Mouse (Mus musculus): ENCODE results near the gene Ppp1r12c.

Gene Ppp1r12c

DNA sequence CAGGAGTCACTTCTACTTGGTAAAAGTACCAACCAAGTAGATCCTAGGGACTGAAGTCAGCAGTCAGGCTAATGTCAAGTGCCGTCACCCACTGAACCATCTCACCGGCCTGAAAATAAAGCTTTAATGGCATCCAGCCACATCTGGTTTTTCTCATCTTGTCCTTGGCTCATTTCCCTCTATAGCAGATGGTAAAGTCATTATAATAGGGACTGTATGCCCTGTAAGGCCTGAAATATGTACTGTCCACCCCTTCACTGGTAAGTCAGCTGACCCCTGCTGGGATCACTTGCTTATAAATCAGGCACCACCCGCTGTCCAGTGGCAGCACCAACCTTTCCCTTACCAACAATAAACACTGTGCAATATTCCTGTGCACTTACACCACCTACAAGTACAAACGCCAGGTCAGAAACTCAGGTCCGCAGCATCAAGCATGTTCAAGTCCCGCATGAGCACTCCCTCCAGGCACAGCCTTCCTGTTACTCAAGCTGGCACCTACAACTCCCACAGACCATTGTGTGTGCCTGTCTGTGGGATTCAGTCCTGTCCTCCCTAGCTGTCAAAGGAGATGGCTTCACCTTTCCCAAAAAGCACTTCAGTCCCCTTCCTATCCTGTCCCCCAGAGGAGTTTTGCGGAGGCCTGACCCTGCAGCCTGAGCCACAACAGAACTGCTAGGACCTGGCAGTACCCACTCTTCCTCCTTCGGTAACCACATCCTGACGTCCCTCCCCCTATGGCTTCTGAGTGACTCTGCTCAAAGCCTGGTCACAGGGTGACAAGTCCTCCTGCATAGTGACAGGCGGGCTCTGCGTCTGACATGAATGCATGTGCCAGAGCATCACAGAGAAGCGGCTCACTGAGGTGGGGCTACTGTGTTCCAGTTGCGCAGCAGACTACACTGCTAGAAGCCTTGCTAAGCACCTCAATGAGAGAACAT is 8.9 kb downstream of the Ppp1r12c start:
- no peak for DNase-seq (ENCODE audit: low spot score in 2 of 2)

DNA sequence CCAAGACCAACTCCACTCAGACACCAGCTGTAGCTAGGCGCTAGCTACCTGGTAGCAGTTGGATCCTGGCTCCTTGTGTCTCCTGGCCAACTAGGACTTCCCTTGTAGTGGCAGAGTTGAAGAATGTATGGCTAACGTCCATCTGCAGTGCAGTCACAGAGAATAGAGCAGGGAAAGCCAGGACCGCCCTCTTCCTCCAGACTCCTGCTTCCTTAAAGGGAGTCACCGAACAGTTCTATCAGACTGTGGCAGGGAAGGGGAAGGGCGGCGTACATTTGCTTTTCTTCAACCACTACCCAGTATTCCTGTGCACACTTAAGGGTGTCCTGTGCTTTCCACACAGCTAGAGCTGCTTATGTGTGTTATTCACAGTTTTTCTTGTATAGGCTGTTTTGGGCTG is 10.2 kb downstream of the Ppp1r12c start:
- DNase-seq (ENCODE audit: low spot score in 2 of 2) = no peak

DNA sequence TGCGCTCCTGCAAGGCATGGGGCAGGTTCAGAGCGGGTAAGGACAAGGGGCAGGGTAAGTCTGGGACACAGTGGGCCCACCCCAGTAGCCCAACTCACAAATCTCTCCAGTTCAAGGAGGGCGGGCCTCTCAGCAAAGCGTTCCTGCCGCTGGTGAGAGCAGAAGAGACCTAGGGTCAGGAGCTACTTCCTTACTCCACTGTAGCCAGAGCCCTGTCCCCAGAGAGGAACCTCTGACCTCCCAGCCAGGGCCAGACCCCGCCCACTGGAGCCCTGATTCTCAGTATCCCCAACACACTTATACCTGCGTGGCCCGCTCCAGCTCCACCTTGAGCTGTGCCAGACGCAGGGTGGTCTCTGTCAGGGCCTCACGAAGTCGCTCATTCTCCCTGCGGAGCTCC is 19.2 kb downstream of the Ppp1r12c start:
- no peak for DNase-seq (ENCODE audit: low spot score in 2 of 2)

DNA sequence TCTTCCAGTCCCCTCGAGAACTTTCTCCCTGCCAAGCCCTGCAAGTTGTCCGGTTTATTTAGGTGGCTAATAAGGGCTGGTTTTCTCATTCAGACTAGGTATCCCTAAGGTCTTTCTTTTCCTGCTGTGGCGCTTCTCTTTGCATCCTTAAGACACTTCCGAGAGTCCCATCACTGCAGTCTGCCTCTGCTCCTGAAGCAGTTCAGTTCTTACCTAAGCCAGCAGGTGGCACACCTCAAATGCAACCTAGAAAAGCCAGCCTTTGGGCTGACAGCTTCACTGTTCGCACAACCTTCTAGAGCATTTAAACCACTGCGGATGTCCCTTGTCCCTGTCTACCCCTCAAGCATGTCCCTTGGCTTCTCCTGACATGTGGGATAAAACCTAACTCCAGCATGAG is 21.8 kb downstream of the Ppp1r12c start:
- no peak for DNase-seq (ENCODE audit: low spot score in 2 of 2)

DNA sequence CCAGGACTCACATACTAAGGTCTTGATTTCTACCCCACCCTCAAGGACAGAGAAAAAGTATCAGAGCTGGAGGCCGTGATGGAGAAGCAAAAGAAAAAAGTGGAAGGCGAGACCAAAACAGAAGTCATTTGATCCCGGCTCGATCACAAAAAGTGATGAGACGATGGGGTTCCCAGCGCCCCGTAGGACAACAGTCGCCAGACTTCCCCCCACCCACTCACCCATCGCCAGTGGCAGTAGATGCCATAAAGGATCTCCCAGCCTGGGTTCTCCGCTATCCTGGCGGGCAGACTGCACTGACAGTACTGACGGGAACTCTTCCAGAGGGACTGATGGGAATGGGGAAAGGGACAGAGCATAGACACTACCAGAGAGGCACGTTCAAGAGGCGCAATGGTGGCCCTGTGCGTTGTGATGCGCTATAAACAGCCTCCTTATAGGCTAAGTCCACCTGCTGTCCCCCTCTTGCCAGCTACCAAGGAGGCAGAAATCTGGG is 22.6 kb downstream of the Ppp1r12c start:
- DNase-seq (ENCODE audit: low spot score in 2 of 2) = no peak

DNA sequence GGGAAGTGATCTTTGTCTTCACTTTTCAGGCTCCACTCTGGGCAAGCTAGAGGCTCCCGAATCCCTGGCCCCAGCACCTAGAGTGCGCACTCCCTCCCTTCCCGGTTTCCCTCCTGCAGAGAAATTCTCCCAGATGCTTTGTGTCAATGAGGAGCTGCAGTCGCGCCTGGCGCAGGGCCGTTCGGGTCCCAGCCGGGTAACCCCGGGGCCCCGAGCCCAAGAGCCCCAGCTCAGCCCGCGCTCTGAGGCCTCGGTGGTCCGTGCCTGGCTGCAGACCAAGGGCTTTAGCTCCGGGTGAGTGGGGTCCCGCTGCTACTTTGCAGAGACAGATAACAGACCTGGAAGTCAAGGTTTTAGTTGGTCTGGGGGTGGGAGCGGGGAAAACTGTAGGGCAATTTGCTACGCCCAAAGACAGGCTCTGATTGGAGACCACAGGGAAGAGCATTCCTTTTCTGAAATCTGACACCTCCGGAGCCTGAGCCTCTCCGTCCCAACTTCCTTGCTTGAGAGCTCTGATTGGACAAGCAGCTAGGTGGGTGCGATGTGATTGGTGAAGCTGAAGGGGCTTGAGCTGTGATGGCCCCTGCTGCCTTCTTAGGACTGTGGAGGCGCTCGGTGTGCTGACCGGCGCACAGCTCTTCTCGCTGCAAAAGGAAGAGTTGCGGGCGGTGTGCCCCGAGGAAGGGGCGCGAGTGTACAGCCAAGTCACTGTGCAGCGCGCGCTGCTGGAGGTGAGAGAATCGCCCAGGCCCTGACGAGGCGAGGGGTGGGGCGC is 23.3 kb downstream of the Ppp1r12c start:
- peak in 1 of 2 experiments; percentile 69 for DNase-seq (ENCODE audit: low spot score in 2 of 2)

DNA sequence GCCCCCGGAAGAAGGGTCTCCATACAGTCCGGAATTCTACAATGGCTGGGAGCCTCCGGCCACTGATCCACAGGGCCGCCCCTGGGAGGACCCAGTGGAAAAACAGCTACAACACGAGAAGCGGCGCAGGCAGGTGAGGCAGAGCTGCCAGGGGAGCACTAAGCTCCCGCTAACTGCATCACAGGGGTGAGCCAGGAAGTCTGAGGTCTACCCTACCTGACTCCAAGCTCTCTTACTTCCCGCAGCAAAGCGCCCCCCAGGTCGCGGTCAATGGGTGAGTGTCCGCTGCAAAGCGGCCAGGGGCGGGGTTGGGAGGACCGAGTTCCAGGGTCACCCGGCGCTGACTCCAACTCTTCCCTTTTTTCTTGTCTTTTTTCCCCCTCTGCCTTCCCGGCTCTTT is 27.5 kb downstream of the Ppp1r12c start:
- no peak for DNase-seq (ENCODE audit: low spot score in 2 of 2)

DNA sequence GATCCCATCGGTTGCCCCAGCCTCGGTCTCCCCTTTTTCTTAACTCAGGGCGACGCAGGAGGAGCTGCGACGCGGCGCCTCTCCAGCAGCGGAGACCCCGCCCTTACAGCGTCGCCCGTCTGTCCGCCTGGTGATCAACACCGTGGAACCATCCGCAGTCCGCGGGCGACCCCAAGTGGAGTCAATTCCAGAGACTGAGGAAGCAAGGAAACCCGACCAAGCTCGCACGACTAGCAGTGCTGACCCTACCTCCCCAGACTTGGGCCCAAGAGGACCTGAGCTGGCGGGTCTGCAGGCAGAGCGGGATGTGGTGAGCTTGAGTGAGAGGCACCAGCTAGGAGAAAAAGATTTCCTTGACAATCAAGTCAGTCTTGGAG is 30.3 kb downstream of the Ppp1r12c start:
- DNase-seq (ENCODE audit: low spot score in 2 of 2) = peak; percentile 82

DNA sequence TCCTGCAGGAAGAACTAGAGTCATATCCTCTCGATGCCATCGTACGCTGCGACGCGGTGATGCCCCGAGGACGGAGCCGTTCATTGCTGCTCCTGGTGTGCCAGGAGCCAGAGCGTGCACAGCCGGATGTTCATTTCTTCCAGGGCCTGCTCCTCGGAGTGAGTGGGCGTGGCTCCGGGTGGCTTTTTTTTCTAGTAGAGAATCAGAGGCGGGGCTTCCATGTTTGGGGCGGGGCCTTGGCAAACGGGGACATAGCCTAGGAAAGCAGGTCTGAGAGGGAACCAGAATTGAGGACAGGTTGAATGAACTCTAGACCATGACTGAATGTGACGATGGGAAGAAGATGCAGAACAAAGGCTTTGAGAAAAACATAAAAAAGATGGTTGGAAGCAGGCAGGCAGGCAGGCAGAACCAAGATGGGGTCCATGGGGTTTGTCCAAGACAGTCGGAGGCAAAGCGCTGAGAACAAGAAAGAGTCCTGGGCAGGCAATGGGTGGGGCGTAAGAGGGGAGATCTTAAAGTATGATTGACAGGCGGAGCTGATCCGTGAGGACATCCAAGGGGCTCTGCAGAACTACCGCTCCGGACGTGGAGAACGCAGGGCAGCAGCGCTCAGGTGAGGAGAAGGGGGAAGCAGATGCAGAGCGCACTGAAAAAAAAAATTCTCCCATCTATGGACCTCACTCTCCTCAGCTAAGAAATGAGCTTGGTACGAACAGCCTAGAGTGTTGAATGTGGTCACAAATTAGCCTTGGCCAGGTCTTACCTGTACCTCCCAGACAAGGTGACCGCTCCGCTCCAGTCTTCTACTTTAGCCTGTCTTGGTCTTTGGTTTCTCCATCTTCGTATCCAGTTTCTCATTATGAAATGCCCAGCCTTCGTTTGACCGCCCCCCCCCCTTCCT is 31.0 kb downstream of the Ppp1r12c start:
- peak in 1 of 2 experiments; percentile 52 for DNase-seq (ENCODE audit: low spot score in 2 of 2)

DNA sequence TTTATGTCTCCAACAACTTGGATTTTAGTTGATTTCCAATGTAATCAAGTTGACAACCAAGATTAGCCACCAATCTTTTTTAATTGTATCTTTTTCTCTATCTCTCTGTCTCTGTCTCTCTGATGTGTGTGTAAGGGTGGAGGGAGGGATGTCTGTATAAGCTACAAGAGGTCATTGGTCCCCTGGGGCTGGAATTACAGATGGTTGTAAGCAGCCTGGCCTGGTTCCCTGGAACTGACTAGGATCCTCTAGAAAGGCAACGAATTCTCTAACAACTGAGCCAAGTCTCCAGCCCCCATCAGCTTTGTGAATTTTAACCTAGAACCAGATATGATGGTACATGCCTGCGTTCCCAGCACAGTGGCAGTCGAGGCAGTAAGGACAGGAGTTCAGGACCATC is 33.7 kb downstream of the Ppp1r12c start:
- no peak for DNase-seq (ENCODE audit: low spot score in 2 of 2)

DNA sequence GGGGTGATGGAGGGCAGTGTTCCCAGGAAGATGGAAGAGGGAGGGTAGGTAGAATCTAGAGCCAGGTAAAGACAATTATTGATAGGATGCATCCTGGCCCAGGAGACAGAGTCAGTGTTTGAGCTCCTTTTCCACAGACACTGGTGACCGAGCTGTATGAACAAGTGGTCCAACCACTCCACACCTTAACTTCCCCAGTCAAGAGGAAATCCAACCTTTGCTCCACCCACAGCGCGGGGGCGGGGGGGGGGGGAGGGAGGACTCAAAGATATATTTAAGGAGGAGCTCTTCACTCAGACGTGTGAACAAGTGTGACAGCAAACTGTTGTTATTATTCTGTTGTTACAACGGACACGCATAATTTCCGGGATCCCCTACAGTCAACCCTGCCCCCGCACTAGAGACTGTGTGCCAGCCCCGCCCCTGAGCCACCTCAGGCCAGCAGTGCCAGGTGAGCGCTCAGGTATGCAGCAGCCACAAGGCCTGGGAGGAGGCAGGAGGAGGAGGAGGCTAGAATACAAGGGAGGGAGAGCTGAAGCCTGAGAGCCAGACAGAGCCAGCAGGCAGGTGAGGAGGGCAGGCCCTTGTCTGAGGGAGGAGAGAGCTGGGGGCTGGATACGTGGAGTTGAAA is 37.2 kb downstream of the Ppp1r12c start:
- no peak for DNase-seq (ENCODE audit: low spot score in 2 of 2)

DNA sequence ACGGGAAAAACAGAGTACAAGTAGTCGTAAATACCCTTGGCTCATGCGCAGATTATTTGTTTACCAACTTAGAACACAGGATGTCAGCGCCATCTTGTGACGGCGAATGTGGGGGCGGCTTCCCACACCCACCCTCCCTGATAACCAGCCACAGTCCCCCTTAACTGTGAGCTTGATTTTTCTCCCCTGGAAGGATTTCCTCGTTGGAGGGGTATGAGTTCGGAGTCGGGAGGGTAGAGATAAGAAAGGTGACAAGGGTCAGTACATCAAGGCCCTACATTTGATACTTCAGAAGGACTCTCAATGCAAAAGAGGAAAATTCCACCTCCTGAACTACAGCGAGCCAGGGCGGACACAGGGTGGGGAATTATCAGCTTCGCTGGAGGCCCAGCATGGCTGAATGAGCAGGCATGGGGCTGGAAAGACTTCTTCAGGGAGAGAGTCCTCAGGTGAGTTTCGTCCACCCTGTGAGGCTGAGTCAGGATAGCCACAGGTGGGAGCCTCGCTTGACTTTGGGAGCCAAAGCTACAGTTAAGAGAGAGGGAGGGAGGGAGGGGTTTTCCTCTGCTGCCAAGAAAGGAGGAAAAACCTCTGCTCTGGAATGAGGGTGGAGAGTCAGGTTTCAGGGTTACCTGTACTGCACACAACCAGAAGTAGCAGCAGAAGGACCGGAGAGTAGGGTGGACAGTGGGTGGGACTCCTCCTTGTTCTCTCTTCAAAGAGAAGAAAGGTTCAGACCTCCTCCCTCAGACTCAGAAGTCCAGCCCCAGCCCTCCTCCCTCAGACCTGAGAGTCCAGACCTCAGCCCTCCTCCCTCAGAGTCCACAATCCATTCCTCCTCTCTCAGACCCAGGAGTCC is 40.7 kb downstream of the Ppp1r12c start, which contains the start of gene Eps8l1:
Gene Eps8l1, plus strand, starts transcription at position 99 of the 859 bp plus-strand sequence.
- DNase-seq (ENCODE audit: low spot score in 2 of 2) = no peak

DNA sequence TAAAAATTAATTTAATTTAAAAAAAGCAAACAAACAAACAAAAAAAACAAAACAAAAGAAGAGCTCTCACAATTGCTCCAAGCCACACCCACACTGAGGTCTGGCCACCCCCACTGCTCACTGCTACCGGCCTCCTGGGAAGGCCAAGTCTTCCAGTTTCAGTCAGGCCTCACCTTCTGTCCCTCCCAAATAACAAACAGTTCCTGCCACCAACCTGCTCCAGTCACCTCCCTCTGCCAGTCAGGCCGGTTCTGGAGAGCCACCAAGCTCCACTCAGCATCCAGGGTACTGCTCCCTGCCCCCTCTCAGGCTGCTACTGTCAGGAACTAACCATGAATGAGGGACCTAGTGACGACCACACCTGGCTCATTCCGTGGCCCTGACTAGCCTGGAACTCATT is 48.8 kb downstream of the Ppp1r12c start:
- no peak for DNase-seq (ENCODE audit: low spot score in 2 of 2)

DNA sequence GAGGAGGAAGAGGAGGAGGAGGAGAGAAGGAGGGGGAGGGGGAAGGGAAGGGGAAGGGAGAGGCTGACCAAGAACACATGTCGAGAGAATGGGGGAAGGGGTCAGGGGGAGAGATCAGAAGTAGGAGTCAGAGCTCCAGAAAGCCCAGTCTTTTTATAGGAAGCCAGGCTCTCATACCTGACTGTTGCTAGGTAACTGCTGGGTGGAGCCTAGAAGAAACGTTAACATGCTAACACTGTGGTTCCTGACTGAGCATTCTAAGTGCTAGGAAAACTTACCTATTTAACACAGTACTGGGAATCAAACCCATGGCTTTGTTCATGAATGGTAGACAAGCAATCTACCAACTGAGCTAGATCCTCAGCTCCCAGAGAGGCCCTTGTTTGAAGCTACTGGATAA is 52.3 kb downstream of the Ppp1r12c start:
- no peak for DNase-seq (ENCODE audit: low spot score in 2 of 2)

DNA sequence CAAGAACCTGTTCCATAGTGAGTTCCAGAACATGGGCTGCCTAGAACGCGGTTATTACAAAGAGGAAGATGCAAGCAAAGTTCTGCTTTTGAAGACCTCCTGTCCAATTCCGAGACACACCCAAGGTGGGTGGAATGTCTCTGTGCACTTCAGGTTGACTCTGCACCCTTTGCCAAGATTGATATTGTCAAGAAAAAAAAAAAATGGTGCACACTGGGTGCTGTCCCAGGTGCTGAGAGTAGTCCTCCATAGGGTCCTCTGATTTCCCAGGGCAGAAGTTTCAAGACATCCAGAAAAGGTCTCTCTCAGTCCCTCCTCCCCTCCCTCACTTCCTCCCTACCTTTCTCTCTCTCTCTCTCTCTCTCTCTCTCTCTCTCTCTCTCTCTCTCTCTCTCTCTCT is 53.0 kb downstream of the Ppp1r12c start:
- no peak for DNase-seq (ENCODE audit: low spot score in 2 of 2)

DNA sequence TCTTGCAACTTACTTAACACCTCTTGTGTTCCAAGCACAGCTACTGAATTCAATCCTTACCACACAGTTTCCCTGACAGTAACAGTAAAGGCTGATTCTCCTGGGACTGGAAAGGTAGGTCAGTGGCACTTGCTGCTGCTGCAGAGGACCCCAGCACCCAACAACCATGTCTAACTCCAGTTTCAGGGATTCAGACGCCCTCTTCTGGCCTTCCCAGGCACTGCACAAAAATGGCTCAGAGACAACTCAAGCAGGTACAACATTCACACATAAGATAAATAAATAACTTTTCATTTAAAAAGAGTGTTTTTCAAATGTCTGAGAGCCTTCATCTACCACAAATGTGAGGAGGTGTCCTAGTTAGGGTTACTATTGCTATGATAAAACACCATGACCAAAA is 54.3 kb downstream of the Ppp1r12c start:
- no peak for DNase-seq (ENCODE audit: low spot score in 2 of 2)

DNA sequence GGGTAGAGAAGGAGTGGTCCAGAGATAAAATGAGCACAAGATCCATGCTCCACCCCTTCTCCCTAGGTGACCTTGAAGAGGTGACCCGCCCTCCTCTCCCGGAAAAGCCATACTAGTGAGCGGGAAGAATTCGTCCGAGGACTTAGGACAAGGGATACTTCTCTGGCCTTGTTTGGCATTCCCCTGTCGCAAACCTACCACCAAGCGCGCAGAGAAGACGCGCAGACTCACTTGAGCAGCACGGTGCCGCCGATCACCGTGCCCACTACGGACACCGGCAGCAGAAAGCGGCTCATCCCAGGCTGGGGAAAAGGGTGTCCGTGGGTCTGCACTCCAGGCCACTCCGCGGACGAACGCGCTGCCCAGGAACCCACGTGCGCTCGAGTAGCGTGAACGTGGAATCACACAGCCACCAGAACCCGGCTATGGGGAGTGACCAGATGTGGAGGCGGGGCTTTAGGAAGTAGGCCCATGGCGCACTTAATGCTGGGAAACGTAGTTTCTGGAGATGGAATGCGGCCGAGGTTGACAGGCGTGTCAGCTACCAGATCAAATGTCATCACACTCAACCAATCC is 56.2 kb downstream of the Ppp1r12c start, which contains the start of gene Rdh13:
Gene Rdh13, minus strand, starts transcription at position 434 of the 576 bp plus-strand sequence.
- DNase-seq (ENCODE audit: low spot score in 2 of 2) = peak; percentile 89 to 91

DNA sequence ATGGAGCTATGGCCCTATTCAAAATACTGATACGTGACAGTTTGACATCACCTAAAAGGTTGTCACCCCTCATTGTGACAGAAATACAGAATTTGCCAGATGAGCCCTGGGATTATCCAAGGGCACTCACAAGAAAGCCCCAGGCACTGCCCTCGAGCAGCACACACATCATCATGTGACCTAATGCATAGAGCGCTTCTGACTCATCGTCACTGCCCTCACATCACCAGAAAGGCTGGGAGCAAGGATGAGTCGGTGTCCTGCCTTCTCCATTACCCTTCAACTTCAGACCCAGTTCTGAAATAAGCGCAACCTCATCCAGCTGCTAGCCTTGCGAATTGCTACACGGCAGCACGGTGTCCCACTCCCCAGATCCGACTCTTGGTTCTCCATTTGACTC is 60.9 kb downstream of the Ppp1r12c start:
- no peak for DNase-seq (ENCODE audit: low spot score in 2 of 2)

DNA sequence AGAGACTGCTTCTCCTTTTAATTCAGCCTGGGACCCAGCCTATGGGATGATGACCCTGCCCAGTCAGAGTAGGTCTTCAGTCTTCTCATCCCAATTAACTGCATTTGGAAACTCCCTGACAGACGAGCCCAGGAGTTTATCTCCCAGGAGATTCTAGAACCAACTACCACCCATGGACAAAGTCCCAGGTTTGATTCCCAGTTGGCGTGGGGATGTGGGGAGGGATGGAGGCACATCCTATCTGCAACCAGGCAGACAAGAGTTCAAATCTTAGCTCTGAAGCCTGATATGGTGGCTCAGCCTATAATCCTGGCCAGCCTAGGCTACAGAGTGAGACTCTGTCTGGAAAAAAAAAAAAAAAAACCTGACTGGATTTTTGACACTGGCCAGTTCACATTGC is 63.8 kb downstream of the Ppp1r12c start:
- no peak for DNase-seq (ENCODE audit: low spot score in 2 of 2)

DNA sequence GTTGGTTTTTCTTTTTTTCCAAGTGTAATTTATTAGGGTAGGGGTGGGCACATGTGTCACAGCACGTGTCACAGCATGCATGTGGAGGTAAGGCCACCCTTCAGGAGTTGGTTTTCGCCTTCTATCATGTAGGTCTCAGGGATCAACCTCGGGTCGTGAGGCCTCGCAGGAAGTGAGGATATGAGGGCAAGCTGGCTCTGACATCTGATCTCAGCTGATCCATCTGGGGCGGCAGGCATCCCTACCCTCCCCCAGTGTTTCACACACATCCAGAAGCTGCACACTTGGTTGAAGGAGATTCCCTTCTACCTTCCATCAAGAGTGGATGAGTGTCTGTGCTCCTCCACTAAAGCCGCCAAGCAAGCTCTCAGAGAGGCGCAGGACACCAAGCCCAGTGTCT is 69.5 kb downstream of the Ppp1r12c start:
- no peak for DNase-seq (ENCODE audit: low spot score in 2 of 2)

Data from right cerebral cortex, postnatal 36 days (tissue).